Mouse (Mus musculus) kidney, adult 8-10 months (tissue): ENCODE measurements around the gene Col26a1.
"Not testable (repeated sequence)": the region's sequence is repeated elsewhere in the genome, so short reads cannot be mapped to it uniquely, and the experiment has no call there.

Experiments
- DNase-seq, 2 experiments: peaks; one replicate each; pipeline ENCODE4 v3.0.0; 2022

Gene Col26a1

GRCm38 (mm10) chr5:136726271-136726670, 156.7 kb downstream of the Col26a1 start:
- not testable (repeated sequence) for DNase-seq

GRCm38 (mm10) chr5:136721596-136721995, 161.4 kb downstream of the Col26a1 start:
- DNase-seq: no peak

GRCm38 (mm10) chr5:136718656-136719055, 164.4 kb downstream of the Col26a1 start:
- DNase-seq: no peak

- DNase-seq: no peak
Observed at GRCm38 (mm10) chr5:136717573-136717854, 165.5 kb downstream of the Col26a1 start.

GRCm38 (mm10) chr5:136716696-136717572, 166.1 kb downstream of the Col26a1 start:
- DNase-seq: no peak

- DNase-seq: no peak
Observed at GRCm38 (mm10) chr5:136714879-136715278, 168.1 kb downstream of the Col26a1 start.

- no peak for DNase-seq
Observed at GRCm38 (mm10) chr5:136714232-136714875, 168.7 kb downstream of the Col26a1 start.

- DNase-seq: no peak
Observed at GRCm38 (mm10) chr5:136710742-136711141, 172.3 kb downstream of the Col26a1 start.

GRCm38 (mm10) chr5:136708116-136708515, 174.9 kb downstream of the Col26a1 start:
- DNase-seq: no peak

- DNase-seq: peak; percentile 37 to 57
Observed at GRCm38 (mm10) chr5:136706803-136707202, 176.2 kb downstream of the Col26a1 start.

GRCm38 (mm10) chr5:136705532-136705931, 177.5 kb downstream of the Col26a1 start:
- DNase-seq: no peak

- no peak for DNase-seq
Observed at GRCm38 (mm10) chr5:136704151-136704550, 178.9 kb downstream of the Col26a1 start.

GRCm38 (mm10) chr5:136703751-136704150, 179.3 kb downstream of the Col26a1 start:
- peak; percentile 47 to 84 for DNase-seq

- peak in 1 of 2 experiments; percentile 19 for DNase-seq
Observed at GRCm38 (mm10) chr5:136702159-136702725, 180.8 kb downstream of the Col26a1 start.

- no peak for DNase-seq
Observed at GRCm38 (mm10) chr5:136697618-136698017, 185.4 kb downstream of the Col26a1 start.

GRCm38 (mm10) chr5:136696516-136696915, 186.5 kb downstream of the Col26a1 start:
- DNase-seq: no peak

- DNase-seq: no peak
Observed at GRCm38 (mm10) chr5:136694976-136695375, 188.0 kb downstream of the Col26a1 start.

- no peak for DNase-seq
Observed at GRCm38 (mm10) chr5:136693418-136693817, 189.6 kb downstream of the Col26a1 start.

- no peak for DNase-seq
Observed at GRCm38 (mm10) chr5:136692784-136693183, 190.2 kb downstream of the Col26a1 start, which contains the start of gene Myl10. TSS of gene Myl10 (plus strand) at chr5:136693146.
